Mouse (Mus musculus): ENCODE data around the gene Gbf1. TPM values are rescaled to one million over a fixed set of nuclear protein-coding genes. Genes with fewer than 3 reads are reported as not detected.

Gene Gbf1
- total and polyA plus RNA-seq, 3 experiments, result 8.6 to 26.1 (median 18.7) TPM

GRCm38 (mm10) chr19:46324918-46325317, 172.6 kb downstream of the Gbf1 start:
- H3K4me1 ChIP-seq (ENCODE audit: control insufficient read depth in 1 of 2, insufficient read depth in 2 of 2), result peaks cover 12 to 57% of the 10 kb centered on the region in 2 experiments
- no peak overlapping the region for H3K27ac ChIP-seq (ENCODE audit: insufficient read depth, low read depth)
- no peaks in the 10 kb centered on the region for H3K9me3 ChIP-seq (replicated peaks; ENCODE audit: low read length)
- peaks cover 0 to 5% of the 10 kb centered on the region in 2 experiments for H3K36me3 ChIP-seq (replicated peaks in 1 of 2; ENCODE audit: control insufficient read depth in 1 of 2, insufficient read depth in 1 of 2, low read length in 1 of 2)
- no peaks in the 10 kb centered on the region for H3K79me2 ChIP-seq (replicated peaks; ENCODE audit: control insufficient read depth, extremely low read depth, insufficient read depth, poor library complexity, severe bottlenecking)
- in situ Hi-C loops (cut with MboI; ENCODE audit: low pct_ligation_motif_present, low pct_unique_long_range_greater_than_20kb, low sequenced_read_pairs) (no loop called here), dilution Hi-C loops (cut with MboI; ENCODE audit: extremely low pct_ligation_motif_present, extremely low pct_unique_long_range_greater_than_20kb, low sequenced_read_pairs) (no loop called here)
- H3K4me2 ChIP-seq (ENCODE audit: insufficient read depth, low read depth, poor library complexity, severe bottlenecking), result no peak overlapping the region
- H3K4me3 ChIP-seq (replicated peaks in 1 of 3; ENCODE audit: low read depth in 2 of 3, low read length in 2 of 3, poor library complexity in 1 of 3), result no peak overlapping the region
- no peak for DNase-seq (ENCODE audit: extremely low read depth)
- peaks cover 44% of the 10 kb centered on the region for H3K27me3 ChIP-seq (replicated peaks)
- no peak overlapping the region for H3K9ac ChIP-seq (ENCODE audit: insufficient read depth, low read depth)
- TF ChIP-seq CHD1 (IDR thresholded peaks at IDR 0.05; ENCODE audit: low read depth, low read length) (no peak), KAT2A (IDR thresholded peaks at IDR 0.05; ENCODE audit: insufficient replicate concordance, low read length) (no peak), ZMIZ1 (IDR thresholded peaks at IDR 0.05; ENCODE audit: low read depth, low read length) (no peak), UBTF (IDR thresholded peaks at IDR 0.05; ENCODE audit: low read depth, low read length) (no peak), RCOR1 (conservative IDR thresholded peaks at IDR 0.05; ENCODE audit: low read depth, low read length) (no peak), IRF4 (IDR thresholded peaks at IDR 0.05; ENCODE audit: low read depth, low read length) (no peak), CTCF (conservative IDR thresholded peaks at IDR 0.05 in 1 of 2, IDR thresholded peaks at IDR 0.05 in 1 of 2; ENCODE audit: low read depth in 2 of 2, low read length in 2 of 2) (no peak), ZC3H11A (IDR thresholded peaks at IDR 0.05; ENCODE audit: low read depth, low read length) (no peak), NELFE (IDR thresholded peaks at IDR 0.05; ENCODE audit: low read depth, low read length) (no peak), ZKSCAN1 (IDR thresholded peaks at IDR 0.05; ENCODE audit: borderline replicate concordance, low read depth, low read length) (no peak), EP300 (IDR thresholded peaks at IDR 0.05; ENCODE audit: low read length) (no peak), MXI1 (IDR thresholded peaks at IDR 0.05; ENCODE audit: low read depth, low read length) (no peak), MAFK (IDR thresholded peaks at IDR 0.05; ENCODE audit: insufficient replicate concordance, low read length) (no peak), NRF1 (IDR thresholded peaks at IDR 0.05; ENCODE audit: low read depth, low read length) (no peak), ZNF384 (IDR thresholded peaks at IDR 0.05; ENCODE audit: low read depth, low read length) (no peak), GABPA (IDR thresholded peaks at IDR 0.05; ENCODE audit: insufficient replicate concordance, low read depth, low read length) (no peak)

- Histone ChIP-seq H3K27me3 (replicated peaks) (peaks cover 44% of the 10 kb centered on the region), H3K9ac (ENCODE audit: insufficient read depth, low read depth) (no peak overlapping the region), H3K4me2 (ENCODE audit: insufficient read depth, low read depth, poor library complexity, severe bottlenecking) (0 out of 2 replicates have a peak overlapping the region, but pooled peaks have one; percentile 79), H3K4me3 (replicated peaks in 1 of 3; ENCODE audit: low read depth in 2 of 3, low read length in 2 of 3, poor library complexity in 1 of 3) (no peak overlapping the region), H3K4me1 (ENCODE audit: control insufficient read depth in 1 of 2, insufficient read depth in 2 of 2) (peaks cover 12 to 54% of the 10 kb centered on the region in 2 experiments), H3K36me3 (replicated peaks in 1 of 2; ENCODE audit: control insufficient read depth in 1 of 2, insufficient read depth in 1 of 2, low read length in 1 of 2) (peaks cover 10 to 18% of the 10 kb centered on the region in 2 experiments), H3K9me3 (replicated peaks; ENCODE audit: low read length) (no peaks in the 10 kb centered on the region), H3K27ac (ENCODE audit: insufficient read depth, low read depth) (no peak overlapping the region), H3K79me2 (replicated peaks; ENCODE audit: control insufficient read depth, extremely low read depth, insufficient read depth, poor library complexity, severe bottlenecking) (no peaks in the 10 kb centered on the region)
- no peak for TF ChIP-seq CHD1 (IDR thresholded peaks at IDR 0.05; ENCODE audit: low read depth, low read length)
- TF ChIP-seq HCFC1 (IDR thresholded peaks at IDR 0.05; ENCODE audit: low read depth, low read length), result no peak
- TF ChIP-seq NELFE (IDR thresholded peaks at IDR 0.05; ENCODE audit: low read depth, low read length), result no peak
- no peak for TF ChIP-seq ELF1 (IDR thresholded peaks at IDR 0.05; ENCODE audit: low read depth, low read length)
- no peak for TF ChIP-seq TBP (conservative IDR thresholded peaks at IDR 0.05; ENCODE audit: low read depth, low read length)
- no peak for TF ChIP-seq ZMIZ1 (IDR thresholded peaks at IDR 0.05; ENCODE audit: low read depth, low read length)
- no peak for TF ChIP-seq BHLHE40 (IDR thresholded peaks at IDR 0.05; ENCODE audit: low read depth, low read length)
- no peak for TF ChIP-seq IRF4 (IDR thresholded peaks at IDR 0.05; ENCODE audit: low read depth, low read length)
- TF ChIP-seq RAD21 (IDR thresholded peaks at IDR 0.05; ENCODE audit: low read depth, low read length), result no peak
- no peak for TF ChIP-seq E2F4 (IDR thresholded peaks at IDR 0.05; ENCODE audit: insufficient replicate concordance, low read depth, low read length)
- no peak for TF ChIP-seq RCOR1 (conservative IDR thresholded peaks at IDR 0.05; ENCODE audit: low read depth, low read length)
- TF ChIP-seq MAFK (IDR thresholded peaks at IDR 0.05; ENCODE audit: insufficient replicate concordance, low read length), result no peak
- TF ChIP-seq POLR2AphosphoS2 (IDR thresholded peaks at IDR 0.05; ENCODE audit: low read depth, low read length), result no peak
- TF ChIP-seq SIN3A (IDR thresholded peaks at IDR 0.05; ENCODE audit: low read length), result no peak
- TF ChIP-seq TCF12 (IDR thresholded peaks at IDR 0.05; ENCODE audit: low read depth, low read length), result no peak
- no peak for TF ChIP-seq MAZ (IDR thresholded peaks at IDR 0.05; ENCODE audit: low read depth, low read length)
- no peak for TF ChIP-seq UBTF (IDR thresholded peaks at IDR 0.05; ENCODE audit: low read depth, low read length)
- TF ChIP-seq ZC3H11A (IDR thresholded peaks at IDR 0.05; ENCODE audit: low read depth, low read length), result no peak
- no peak for TF ChIP-seq USF2 (conservative IDR thresholded peaks at IDR 0.05; ENCODE audit: low read depth, low read length)
- DNase-seq (ENCODE audit: extremely low read depth), result no peak
- in situ Hi-C loops (cut with MboI; ENCODE audit: low pct_ligation_motif_present, low pct_unique_long_range_greater_than_20kb, low sequenced_read_pairs), result no loop called here
- dilution Hi-C loops (cut with MboI; ENCODE audit: extremely low pct_ligation_motif_present, extremely low pct_unique_long_range_greater_than_20kb, low sequenced_read_pairs), result no loop called here
These were observed 173.9 kb downstream of the Gbf1 start for GRCm38 (mm10) chr19:46326019-46326755.
